Mouse (Mus musculus) embryonic facial prominence, embryonic 10.5 days (tissue): Measurements from ENCODE around the gene Kif5c. TPM values are rescaled to one million over a fixed set of nuclear protein-coding genes. Genes with fewer than 3 reads are reported as not detected.

Experiments used
- DNase-seq: peaks from one replicate; pipeline ENCODE4 v3.0.0-alpha.2; 2017; ENCODE audit warnings: low spot score
- H3K27ac ChIP-seq: fragments of 300-500 bp; sonication (generic); replicated peaks from 2 replicates; pipeline ENCODE4 v1.5.1; 2016; ENCODE audit warnings: mild to moderate bottlenecking
- H3K27me3 ChIP-seq: fragments of 300-500 bp; sonication (generic); replicated peaks from 2 replicates; pipeline ENCODE4 v1.6.1; 2016; ENCODE audit warnings: low read depth, mild to moderate bottlenecking; ENCODE audit not compliant: poor library complexity, severe bottlenecking
- H3K36me3 ChIP-seq: fragments of 300-500 bp; sonication (generic); replicated peaks from 2 replicates; pipeline ENCODE4 v1.6.1; 2016; ENCODE audit warnings: mild to moderate bottlenecking, moderate library complexity
- H3K4me1 ChIP-seq: fragments of 300-500 bp; sonication (generic); 2 replicates; pipeline ENCODE4 v1.6.1; 2016
- H3K4me3 ChIP-seq: fragments of 300-500 bp; sonication (generic); 2 replicates; pipeline ENCODE4 v1.5.1; 2016; ENCODE audit warnings: mild to moderate bottlenecking, moderate library complexity
- H3K9me3 ChIP-seq: fragments of 300-500 bp; sonication (generic); 2 replicates; pipeline ENCODE4 v1.6.1; 2016; ENCODE audit warnings: mild to moderate bottlenecking
- WGBS: fragments of 180-500 bp; shearing (Covaris S2); methylation state at CpG from one replicate; pipeline ENCODE4 v1.1.7; 2016; 5-methylcytosine and 5-hydroxymethylcytosine counted together
- polyA plus RNA-seq: library from polyadenylated mRNA; unstranded; fragments of >200 nt; fragmentation: Nextera tagmentation; extraction: Ambion mirVana; gene quantifications from 2 replicates; pipeline ENCODE4 v1.2.1, GENCODE M21; 2016

Kif5c gene
- polyA plus RNA-seq, 1 experiment from 2014 or later, result 30.4 TPM

- Histone ChIP-seq H3K27me3 (no peaks in the 10 kb centered on the region), H3K27ac (no peak overlapping the region), H3K4me1 (peaks cover 4% of the 10 kb centered on the region; the same call in 1 of the 2 replicates), H3K9me3 (no peaks in the 10 kb centered on the region), H3K36me3 (peaks cover 75% of the 10 kb centered on the region), H3K4me3 (no peak overlapping the region)
- DNase-seq, result no peak
- WGBS, result 79% methylated on average over 2 of the region's 2 CpGs
Observed at GRCm38 (mm10) chr2:49768916-49769315, 149.8 kb downstream of the Kif5c start.

DNA sequence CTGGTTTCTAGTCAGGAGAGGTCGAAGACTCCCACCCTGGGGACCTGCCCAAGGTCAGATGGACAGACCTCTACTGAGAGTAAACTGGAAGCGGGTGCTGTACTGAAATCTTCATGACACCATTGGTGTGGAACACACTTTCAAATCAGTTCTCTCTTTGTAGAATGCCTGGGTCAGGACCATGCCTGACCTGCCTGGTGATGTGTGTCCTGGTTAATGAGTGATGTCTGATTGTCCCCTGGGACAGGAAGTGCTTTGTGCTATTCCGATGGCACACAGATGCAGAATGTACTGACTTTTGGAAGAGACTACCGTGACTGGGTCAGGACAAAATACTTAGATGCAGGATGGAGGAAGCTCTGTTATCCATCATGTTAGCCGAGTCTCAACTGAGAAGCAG lies 151.3 kb downstream of the Kif5c start:
- no peak for DNase-seq

DNA sequence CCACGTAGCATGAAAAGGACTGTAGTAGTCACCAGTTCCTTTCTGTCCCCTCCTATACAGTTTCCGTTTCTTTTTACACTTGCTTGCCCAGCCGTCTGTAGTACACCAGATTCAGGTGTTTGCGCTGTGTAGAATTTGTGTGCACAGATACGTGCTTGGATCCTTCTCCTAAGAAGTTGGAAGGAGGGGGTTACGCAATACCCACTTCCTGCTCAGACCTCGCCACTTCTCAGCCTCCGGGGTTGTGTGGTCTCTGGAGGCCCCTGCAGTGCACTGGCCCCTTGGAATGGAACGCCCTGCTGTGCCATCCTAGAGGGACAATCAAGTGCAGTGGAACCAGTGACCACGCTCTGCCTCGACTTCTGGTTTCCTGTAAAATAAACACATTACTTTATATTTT lies 152.1 kb downstream of the Kif5c start:
- H3K27me3 ChIP-seq, result no peaks in the 10 kb centered on the region
- no peak overlapping the region for H3K27ac ChIP-seq
- peaks cover 63% of the 10 kb centered on the region for H3K36me3 ChIP-seq
- WGBS, result 73% methylated on average over 11 of the region's 11 CpGs
- H3K4me3 ChIP-seq, result no peak overlapping the region
- H3K9me3 ChIP-seq, result no peaks in the 10 kb centered on the region
- no peak for DNase-seq
- peaks cover 4% of the 10 kb centered on the region; the same call in 1 of the 2 replicates for H3K4me1 ChIP-seq

More for the DNA sequence above, 151.3 kb downstream of the Kif5c start:
- Histone ChIP-seq H3K27ac (no peak overlapping the region), H3K27me3 (no peaks in the 10 kb centered on the region), H3K4me3 (no peak overlapping the region), H3K9me3 (no peaks in the 10 kb centered on the region), H3K36me3 (peaks cover 70% of the 10 kb centered on the region), H3K4me1 (peaks cover 4% of the 10 kb centered on the region; the same call in 1 of the 2 replicates)
- WGBS, result 78% methylated on average over 5 of the region's 5 CpGs

DNA sequence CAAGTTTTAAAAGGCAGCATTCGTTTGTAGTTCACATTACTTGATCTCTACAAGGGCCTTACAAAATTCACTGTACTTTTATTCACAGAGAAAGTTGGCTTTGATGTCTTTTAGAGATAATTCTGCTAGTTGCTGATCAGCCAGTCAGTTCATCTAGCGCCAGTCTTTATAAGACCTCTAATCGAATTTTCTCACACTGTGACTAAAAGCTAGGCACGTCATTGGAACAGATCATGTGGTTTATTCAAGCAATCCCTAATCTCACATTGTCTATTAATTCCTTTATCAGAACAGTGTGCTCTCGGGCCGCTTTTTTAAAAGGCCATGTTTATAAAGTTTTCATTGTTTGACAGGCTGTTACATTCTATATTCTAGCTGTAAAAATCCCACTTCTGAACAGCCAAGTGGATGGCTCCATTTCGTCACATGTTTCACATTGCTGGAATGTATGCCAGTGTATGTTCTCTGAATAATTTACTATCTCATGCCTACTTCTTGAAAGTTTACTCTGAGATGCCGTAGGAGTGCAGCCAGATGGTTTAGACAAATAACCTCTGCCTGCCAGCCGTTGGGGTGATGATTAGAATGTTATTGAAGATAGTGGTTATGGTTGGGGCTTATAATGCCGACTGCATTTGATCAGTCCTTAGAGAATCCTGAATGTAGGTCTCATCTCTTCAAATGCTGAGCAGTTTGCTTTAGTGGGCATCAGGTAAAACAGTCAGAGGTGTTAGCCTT lies 154.3 kb downstream of the Kif5c start:
- DNase-seq, result no peak
- peaks cover 6% of the 10 kb centered on the region; the same call in 1 of the 2 replicates for H3K4me1 ChIP-seq
- H3K36me3 ChIP-seq, result peaks cover 41% of the 10 kb centered on the region
- 88% methylated on average over 10 of the region's 10 CpGs for WGBS
- H3K27me3 ChIP-seq, result no peaks in the 10 kb centered on the region
- H3K9me3 ChIP-seq, result no peaks in the 10 kb centered on the region
- no peak overlapping the region for H3K4me3 ChIP-seq
- no peak overlapping the region for H3K27ac ChIP-seq

DNA sequence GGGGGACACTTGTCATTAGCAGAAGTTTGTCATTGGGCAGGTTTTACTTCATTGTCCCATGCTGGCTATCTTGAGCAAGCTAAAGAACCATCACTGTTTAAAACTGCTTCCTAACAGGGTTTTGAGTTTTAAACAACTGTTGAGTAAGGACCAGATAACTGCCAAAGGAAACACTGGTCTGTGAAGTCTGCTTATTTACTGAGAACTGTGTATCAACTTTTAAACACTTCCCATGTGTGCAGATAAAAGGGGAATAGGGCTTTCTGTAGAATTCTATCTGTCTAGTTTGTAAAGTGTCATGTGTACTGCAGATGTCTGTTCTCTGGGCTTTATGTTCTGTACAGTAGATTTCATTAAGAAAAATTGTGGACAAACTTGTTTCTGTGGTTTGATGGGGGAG lies 155.1 kb downstream of the Kif5c start:
- Histone ChIP-seq H3K27ac (no peak overlapping the region), H3K4me1 (peaks cover 6% of the 10 kb centered on the region; the same call in 1 of the 2 replicates), H3K4me3 (no peak overlapping the region), H3K9me3 (no peaks in the 10 kb centered on the region), H3K36me3 (peaks cover 33% of the 10 kb centered on the region), H3K27me3 (no peaks in the 10 kb centered on the region)
- no peak for DNase-seq

DNA sequence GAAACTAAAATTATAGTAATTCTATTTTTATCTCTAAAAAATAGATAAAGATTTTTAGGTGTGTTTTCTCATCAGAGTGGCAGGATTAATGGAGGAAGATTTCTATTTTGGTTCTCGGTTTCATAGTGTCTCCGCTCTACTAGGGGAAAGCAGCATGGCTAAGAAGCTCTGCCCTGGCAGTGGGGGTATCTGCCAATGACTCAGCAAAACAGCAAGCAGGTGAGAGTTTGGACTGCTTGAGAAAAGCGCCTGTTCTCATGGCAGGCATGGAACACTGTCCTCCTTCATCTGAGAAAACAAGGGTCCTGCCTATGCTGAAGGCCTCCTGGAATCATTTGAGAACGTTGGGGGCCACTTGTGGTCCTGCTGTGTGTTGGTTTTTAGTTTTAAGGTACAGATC lies 156.1 kb downstream of the Kif5c start:
- Histone ChIP-seq H3K27ac (no peak overlapping the region), H3K4me3 (no peak overlapping the region), H3K4me1 (peaks cover 4% of the 10 kb centered on the region; the same call in 1 of the 2 replicates), H3K36me3 (peaks cover 24% of the 10 kb centered on the region), H3K27me3 (no peaks in the 10 kb centered on the region), H3K9me3 (no peaks in the 10 kb centered on the region)
- no peak for DNase-seq
- WGBS, result 89% methylated on average over 4 of the region's 4 CpGs

GRCm38 (mm10) chr2:49775735-49776134 lies 156.6 kb downstream of the Kif5c start:
- no peak overlapping the region for H3K4me3 ChIP-seq
- DNase-seq, result no peak
- no peaks in the 10 kb centered on the region for H3K27me3 ChIP-seq
- peaks cover 18% of the 10 kb centered on the region for H3K36me3 ChIP-seq
- 0 out of 2 replicates have a peak, but pooled peaks cover 2% of the 10 kb centered on the region for H3K4me1 ChIP-seq
- no peak overlapping the region for H3K27ac ChIP-seq
- H3K9me3 ChIP-seq, result no peaks in the 10 kb centered on the region

GRCm38 (mm10) chr2:49776407-49776806 lies 157.3 kb downstream of the Kif5c start:
- no peaks in the 10 kb centered on the region for H3K27me3 ChIP-seq
- WGBS, result 84% methylated on average over 4 of the region's 4 CpGs
- H3K4me3 ChIP-seq, result no peak overlapping the region
- no peak for DNase-seq
- peaks cover 14% of the 10 kb centered on the region for H3K36me3 ChIP-seq
- H3K9me3 ChIP-seq, result no peaks in the 10 kb centered on the region
- 0 out of 2 replicates have a peak, but pooled peaks cover 2% of the 10 kb centered on the region for H3K4me1 ChIP-seq
- H3K27ac ChIP-seq, result no peak overlapping the region

DNA sequence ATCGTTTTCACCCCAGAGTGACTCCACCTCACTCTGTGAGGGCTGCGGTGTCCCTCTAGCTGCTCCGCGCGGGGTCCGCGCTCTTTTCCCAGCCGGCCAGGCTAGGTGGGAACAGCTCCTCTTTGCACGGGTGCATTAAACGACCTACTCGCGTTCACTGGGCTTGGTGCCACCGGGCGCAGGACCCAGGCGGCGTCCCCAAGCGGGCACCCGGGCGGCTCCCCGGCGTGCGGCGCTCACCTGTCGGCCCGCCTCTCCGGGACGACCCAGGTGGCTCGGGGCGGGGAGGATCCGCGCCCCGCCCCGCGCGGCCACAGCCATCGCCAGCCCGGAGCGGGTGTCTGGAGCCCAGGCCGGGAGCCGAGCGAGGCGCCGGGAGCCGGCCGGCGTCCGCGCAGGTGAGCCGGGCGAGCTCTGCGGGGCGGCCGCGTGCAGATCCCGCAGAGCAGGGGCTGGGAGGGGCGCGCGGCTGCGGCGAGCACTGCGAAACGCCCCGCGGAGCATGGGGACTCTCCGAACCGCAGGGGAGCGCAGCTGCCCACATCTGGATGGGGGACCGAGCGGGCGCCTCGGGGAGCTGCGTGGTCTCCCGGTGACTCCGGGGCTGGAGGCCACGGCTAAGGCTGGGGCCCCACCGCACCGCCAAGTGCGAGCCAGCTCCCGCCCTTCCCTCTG lies 168.4 kb downstream of the Kif5c start, which contains the start of gene Lypd6b:
TSS of gene Lypd6b (plus strand) at position 313 of the 675 bp plus-strand sequence.
- WGBS, result under 1% methylated on average over 79 of the region's 79 CpGs
- Histone ChIP-seq H3K27ac (peak within 1 kb of the TSS; percentile 84), H3K27me3 (peaks cover 59% of the 10 kb centered on the region), H3K36me3 (no peaks in the 10 kb centered on the region), H3K4me3 (peak within 1 kb of the TSS; percentile 77), H3K4me1 (peaks cover 16% of the 10 kb centered on the region), H3K9me3 (no peaks in the 10 kb centered on the region)
- peak; percentile 61 for DNase-seq

GRCm38 (mm10) chr2:49788051-49788418 lies 168.9 kb downstream of the Kif5c start:
- peak overlapping the region; percentile 84 for H3K27ac ChIP-seq
- no peak for DNase-seq

GRCm38 (mm10) chr2:49788643-49789042 lies 169.5 kb downstream of the Kif5c start:
- H3K36me3 ChIP-seq, result no peaks in the 10 kb centered on the region
- peaks cover 59% of the 10 kb centered on the region for H3K27me3 ChIP-seq
- H3K27ac ChIP-seq, result no peak overlapping the region
- WGBS, result 22% methylated on average over 3 of the region's 3 CpGs
- H3K4me3 ChIP-seq, result peak overlapping the region; percentile 77
- no peak for DNase-seq
- no peaks in the 10 kb centered on the region for H3K9me3 ChIP-seq
- peaks cover 16% of the 10 kb centered on the region for H3K4me1 ChIP-seq

More at GRCm38 (mm10) chr2:49788051-49788418, 168.9 kb downstream of the Kif5c start:
- under 1% methylated on average over 14 of the region's 14 CpGs for WGBS
- Histone ChIP-seq H3K27me3 (peaks cover 59% of the 10 kb centered on the region), H3K36me3 (no peaks in the 10 kb centered on the region), H3K9me3 (no peaks in the 10 kb centered on the region), H3K4me1 (peaks cover 16% of the 10 kb centered on the region), H3K4me3 (peak overlapping the region; percentile 77)

GRCm38 (mm10) chr2:49789078-49789477 lies 170.0 kb downstream of the Kif5c start:
- H3K27me3 ChIP-seq, result peaks cover 59% of the 10 kb centered on the region
- no peaks in the 10 kb centered on the region for H3K9me3 ChIP-seq
- no peak overlapping the region for H3K4me3 ChIP-seq
- 81% methylated on average over 6 of the region's 6 CpGs for WGBS
- H3K4me1 ChIP-seq, result peaks cover 16% of the 10 kb centered on the region
- H3K36me3 ChIP-seq, result no peaks in the 10 kb centered on the region
- no peak for DNase-seq
- H3K27ac ChIP-seq, result no peak overlapping the region

- Histone ChIP-seq H3K4me1 (peaks cover 16% of the 10 kb centered on the region), H3K4me3 (no peak overlapping the region), H3K36me3 (no peaks in the 10 kb centered on the region), H3K9me3 (no peaks in the 10 kb centered on the region), H3K27me3 (peaks cover 59% of the 10 kb centered on the region), H3K27ac (no peak overlapping the region)
- DNase-seq, result no peak
- WGBS, result 78% methylated on average over 5 of the region's 5 CpGs
Observed at GRCm38 (mm10) chr2:49789504-49789903, 170.4 kb downstream of the Kif5c start.
